Mouse (Mus musculus): ENCODE data around the gene C5ar2. TPM values are rescaled to one million over a fixed set of nuclear protein-coding genes. Genes with fewer than 3 reads are reported as not detected.
"Not testable (repeated sequence)": the region's sequence is repeated elsewhere in the genome, so short reads cannot be mapped to it uniquely, and the experiment has no call there.

C5ar2 gene
- polyA plus RNA-seq, 1 experiment from 2014 or later = 0.11 TPM

GRCm38 (mm10) chr7:16261097-16261496, 17.1 kb upstream of the C5ar2 start:
- H3K4me3 ChIP-seq (ENCODE audit: low read length) = no peak overlapping the region
- ATAC-seq (ENCODE audit: low FRiP score, low TSS enrichment) = no peak
- no peak overlapping the region for H3K9ac ChIP-seq (replicated peaks; ENCODE audit: low read length)
- no peak overlapping the region for H3K27ac ChIP-seq (ENCODE audit: low read length)
- 79% methylated on average over 1 of the region's 1 CpGs for WGBS
- H3K27me3 ChIP-seq (ENCODE audit: insufficient read depth, low read length) = no peaks in the 10 kb centered on the region
- H3K36me3 ChIP-seq (ENCODE audit: insufficient read depth, low read length) = no peaks in the 10 kb centered on the region
- H3K4me1 ChIP-seq (ENCODE audit: insufficient read depth, low read length) = no peaks in the 10 kb centered on the region
- peaks cover 7% of the 10 kb centered on the region; the same call in 1 of the 2 replicates for H3K9me3 ChIP-seq (ENCODE audit: low read length)
- H3K4me2 ChIP-seq (replicated peaks; ENCODE audit: low read depth, low read length) = no peak overlapping the region

GRCm38 (mm10) chr7:16259110-16259590, 15.2 kb upstream of the C5ar2 start, which contains the start of gene C5ar1:
Gene C5ar1, minus strand, starts transcription at chr7:16259540.
- Histone ChIP-seq H3K4me3 (ENCODE audit: low read length) (no peak within 1 kb of the TSS), H3K9ac (replicated peaks; ENCODE audit: low read length) (no peak within 1 kb of the TSS), H3K27ac (ENCODE audit: low read length) (no peak within 1 kb of the TSS), H3K27me3 (ENCODE audit: insufficient read depth, low read length) (no peaks in the 10 kb centered on the region), H3K4me1 (ENCODE audit: insufficient read depth, low read length) (no peaks in the 10 kb centered on the region), H3K4me2 (replicated peaks; ENCODE audit: low read depth, low read length) (no peak within 1 kb of the TSS), H3K36me3 (ENCODE audit: insufficient read depth, low read length) (no peaks in the 10 kb centered on the region), H3K9me3 (ENCODE audit: low read length) (no peaks in the 10 kb centered on the region)
- ATAC-seq (ENCODE audit: low FRiP score, low TSS enrichment) = no peak
- WGBS = 86% methylated on average over 5 of the region's 5 CpGs

GRCm38 (mm10) chr7:16257830-16258229, 13.9 kb upstream of the C5ar2 start:
- Histone ChIP-seq H3K4me1 (ENCODE audit: insufficient read depth, low read length) (no peaks in the 10 kb centered on the region), H3K4me2 (replicated peaks; ENCODE audit: low read depth, low read length) (no peak overlapping the region), H3K36me3 (ENCODE audit: insufficient read depth, low read length) (no peaks in the 10 kb centered on the region), H3K27ac (ENCODE audit: low read length) (no peak overlapping the region), H3K27me3 (ENCODE audit: insufficient read depth, low read length) (no peaks in the 10 kb centered on the region), H3K9me3 (ENCODE audit: low read length) (no peaks in the 10 kb centered on the region), H3K4me3 (ENCODE audit: low read length) (no peak overlapping the region), H3K9ac (replicated peaks; ENCODE audit: low read length) (no peak overlapping the region)
- ATAC-seq (ENCODE audit: low FRiP score, low TSS enrichment) = no peak
- 85% methylated on average over 11 of the region's 11 CpGs for WGBS

- not testable (repeated sequence) for H3K27ac ChIP-seq (ENCODE audit: low read length); H3K9me3 ChIP-seq (ENCODE audit: low read length); H3K4me3 ChIP-seq (ENCODE audit: low read length); H3K36me3 ChIP-seq (ENCODE audit: insufficient read depth, low read length); ATAC-seq (ENCODE audit: low FRiP score, low TSS enrichment); H3K4me2 ChIP-seq (replicated peaks; ENCODE audit: low read depth, low read length); H3K27me3 ChIP-seq (ENCODE audit: insufficient read depth, low read length); H3K4me1 ChIP-seq (ENCODE audit: insufficient read depth, low read length); H3K9ac ChIP-seq (replicated peaks; ENCODE audit: low read length)
- 80% methylated on average over 4 of the region's 4 CpGs for WGBS
These were observed 12.0 kb upstream of the C5ar2 start for GRCm38 (mm10) chr7:16255963-16256362.

- Histone ChIP-seq H3K36me3 (ENCODE audit: insufficient read depth, low read length) (no peaks in the 10 kb centered on the region), H3K4me1 (ENCODE audit: insufficient read depth, low read length) (no peaks in the 10 kb centered on the region), H3K4me3 (ENCODE audit: low read length) (no peak overlapping the region), H3K9ac (replicated peaks; ENCODE audit: low read length) (no peak overlapping the region), H3K27ac (ENCODE audit: low read length) (no peak overlapping the region), H3K9me3 (ENCODE audit: low read length) (no peaks in the 10 kb centered on the region), H3K4me2 (replicated peaks; ENCODE audit: low read depth, low read length) (no peak overlapping the region), H3K27me3 (ENCODE audit: insufficient read depth, low read length) (no peaks in the 10 kb centered on the region)
- ATAC-seq (ENCODE audit: low FRiP score, low TSS enrichment) = no peak
- 40% methylated on average over 4 of the region's 4 CpGs for WGBS
These were observed 10.2 kb upstream of the C5ar2 start for GRCm38 (mm10) chr7:16254195-16254594.

- Histone ChIP-seq H3K4me1 (ENCODE audit: insufficient read depth, low read length) (no peaks in the 10 kb centered on the region), H3K9me3 (ENCODE audit: low read length) (no peaks in the 10 kb centered on the region), H3K4me2 (replicated peaks; ENCODE audit: low read depth, low read length) (no peak overlapping the region), H3K9ac (replicated peaks; ENCODE audit: low read length) (no peak overlapping the region), H3K36me3 (ENCODE audit: insufficient read depth, low read length) (no peaks in the 10 kb centered on the region), H3K27me3 (ENCODE audit: insufficient read depth, low read length) (no peaks in the 10 kb centered on the region), H3K27ac (ENCODE audit: low read length) (no peak overlapping the region), H3K4me3 (ENCODE audit: low read length) (no peak overlapping the region)
- ATAC-seq (ENCODE audit: low FRiP score, low TSS enrichment) = no peak
- 83% methylated on average over 5 of the region's 5 CpGs for WGBS
These were observed 6.7 kb upstream of the C5ar2 start for GRCm38 (mm10) chr7:16250687-16251086.

GRCm38 (mm10) chr7:16245958-16246357, 2.0 kb upstream of the C5ar2 start:
- Histone ChIP-seq H3K36me3 (ENCODE audit: insufficient read depth, low read length) (no peaks in the 10 kb centered on the region), H3K27ac (ENCODE audit: low read length) (no peak overlapping the region), H3K9ac (replicated peaks; ENCODE audit: low read length) (no peak overlapping the region), H3K4me3 (ENCODE audit: low read length) (no peak overlapping the region), H3K4me1 (ENCODE audit: insufficient read depth, low read length) (0 out of 2 replicates have a peak, but pooled peaks cover 2% of the 10 kb centered on the region), H3K9me3 (ENCODE audit: low read length) (no peaks in the 10 kb centered on the region), H3K4me2 (replicated peaks; ENCODE audit: low read depth, low read length) (no peak overlapping the region), H3K27me3 (ENCODE audit: insufficient read depth, low read length) (no peaks in the 10 kb centered on the region)
- no peak for ATAC-seq (ENCODE audit: low FRiP score, low TSS enrichment)
- 48% methylated on average over 1 of the region's 4 CpGs for WGBS

GRCm38 (mm10) chr7:16242198-16242597, 1.8 kb downstream of the C5ar2 start:
- H3K4me1 ChIP-seq (ENCODE audit: insufficient read depth, low read length) = peaks cover 8% of the 10 kb centered on the region; the same call in 1 of the 2 replicates
- H3K9ac ChIP-seq (replicated peaks; ENCODE audit: low read length) = no peak overlapping the region
- H3K9me3 ChIP-seq (ENCODE audit: low read length) = no peaks in the 10 kb centered on the region
- H3K4me3 ChIP-seq (ENCODE audit: low read length) = no peak overlapping the region
- H3K27ac ChIP-seq (ENCODE audit: low read length) = no peak overlapping the region
- ATAC-seq (ENCODE audit: low FRiP score, low TSS enrichment) = no peak
- H3K36me3 ChIP-seq (ENCODE audit: insufficient read depth, low read length) = no peaks in the 10 kb centered on the region
- no peak overlapping the region for H3K4me2 ChIP-seq (replicated peaks; ENCODE audit: low read depth, low read length)
- no peaks in the 10 kb centered on the region for H3K27me3 ChIP-seq (ENCODE audit: insufficient read depth, low read length)
- 82% methylated on average over 6 of the region's 6 CpGs for WGBS

- Histone ChIP-seq H3K4me3 (ENCODE audit: low read length) (no peak overlapping the region), H3K4me1 (ENCODE audit: insufficient read depth, low read length) (peaks cover 8% of the 10 kb centered on the region; the same call in 1 of the 2 replicates), H3K27ac (ENCODE audit: low read length) (no peak overlapping the region), H3K27me3 (ENCODE audit: insufficient read depth, low read length) (no peaks in the 10 kb centered on the region), H3K4me2 (replicated peaks; ENCODE audit: low read depth, low read length) (no peak overlapping the region), H3K36me3 (ENCODE audit: insufficient read depth, low read length) (no peaks in the 10 kb centered on the region), H3K9me3 (ENCODE audit: low read length) (no peaks in the 10 kb centered on the region), H3K9ac (replicated peaks; ENCODE audit: low read length) (no peak overlapping the region)
- ATAC-seq (ENCODE audit: low FRiP score, low TSS enrichment) = no peak
- WGBS = 46% methylated on average over 11 of the region's 11 CpGs
These were observed 2.2 kb downstream of the C5ar2 start for GRCm38 (mm10) chr7:16241787-16242186.

- no peak overlapping the region for H3K9ac ChIP-seq (replicated peaks; ENCODE audit: low read length)
- peaks cover 8% of the 10 kb centered on the region; the same call in 1 of the 2 replicates for H3K4me1 ChIP-seq (ENCODE audit: insufficient read depth, low read length)
- H3K27ac ChIP-seq (ENCODE audit: low read length) = no peak overlapping the region
- no peaks in the 10 kb centered on the region for H3K36me3 ChIP-seq (ENCODE audit: insufficient read depth, low read length)
- no peaks in the 10 kb centered on the region for H3K27me3 ChIP-seq (ENCODE audit: insufficient read depth, low read length)
- WGBS = 97% methylated on average over 1 of the region's 1 CpGs
- no peaks in the 10 kb centered on the region for H3K9me3 ChIP-seq (ENCODE audit: low read length)
- H3K4me2 ChIP-seq (replicated peaks; ENCODE audit: low read depth, low read length) = no peak overlapping the region
- ATAC-seq (ENCODE audit: low FRiP score, low TSS enrichment) = no peak
- no peak overlapping the region for H3K4me3 ChIP-seq (ENCODE audit: low read length)
These were observed 3.0 kb downstream of the C5ar2 start for GRCm38 (mm10) chr7:16240978-16241303.

All from kidney, embryonic 16.5 days (tissue).